Mouse (Mus musculus): Measurements from ENCODE around the gene Ndufs7. TPM values are rescaled to one million over a fixed set of nuclear protein-coding genes. Genes with fewer than 3 reads are reported as not detected.
"Not testable (repeated sequence)": the region's sequence is repeated elsewhere in the genome, so short reads cannot be mapped to it uniquely, and the experiment has no call there.

Ndufs7 gene
- total and polyA plus RNA-seq, 3 experiments, result 154 to 282 (median 222) TPM

DNA sequence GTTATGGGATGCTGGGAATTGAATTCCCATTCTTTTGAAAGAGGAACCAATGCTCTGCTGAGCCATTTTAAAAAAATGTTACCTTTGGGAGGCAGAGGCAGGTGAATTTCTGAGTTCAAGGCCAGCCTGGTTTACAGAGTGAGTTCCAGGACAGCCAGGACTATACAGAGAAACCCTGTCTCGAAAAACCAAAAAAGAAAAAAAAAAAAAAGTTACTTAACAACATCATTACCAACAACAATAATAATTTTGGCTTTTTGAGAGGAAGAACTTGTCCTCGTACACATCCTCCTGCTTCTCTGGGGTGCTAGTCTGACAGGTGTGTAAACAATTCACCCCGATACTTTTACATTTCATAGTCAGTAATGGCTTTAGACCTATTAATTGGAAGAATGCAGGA lies 484 bp upstream of the Ndufs7 start:
- DNase-seq (ENCODE audit: extremely low read depth); H3K27me3 ChIP-seq (replicated peaks); H3K9ac ChIP-seq (ENCODE audit: insufficient read depth, low read depth); dilution Hi-C loops (cut with MboI; ENCODE audit: extremely low pct_ligation_motif_present, extremely low pct_unique_long_range_greater_than_20kb, low sequenced_read_pairs); H3K9me3 ChIP-seq (replicated peaks; ENCODE audit: low read length); H3K27ac ChIP-seq (ENCODE audit: insufficient read depth, low read depth): not testable (repeated sequence)
- H3K4me3 ChIP-seq (replicated peaks in 1 of 3; ENCODE audit: low read depth in 2 of 3, low read length in 2 of 3, poor library complexity in 1 of 3), result peak overlapping the region; percentile 33 to 61 (median 56)
- H3K79me2 ChIP-seq (replicated peaks; ENCODE audit: control insufficient read depth, extremely low read depth, insufficient read depth, poor library complexity, severe bottlenecking), result peaks cover 21% of the 10 kb centered on the region
- H3K36me3 ChIP-seq (replicated peaks in 1 of 2; ENCODE audit: control insufficient read depth in 1 of 2, insufficient read depth in 1 of 2, low read length in 1 of 2), result peaks cover 23 to 50% of the 10 kb centered on the region in 2 experiments
- peaks cover 4 to 34% of the 10 kb centered on the region in 2 experiments for H3K4me1 ChIP-seq (ENCODE audit: control insufficient read depth in 1 of 2, insufficient read depth in 2 of 2)
- TF ChIP-seq ZNF384 (IDR thresholded peaks at IDR 0.05; ENCODE audit: low read depth, low read length), result peak; percentile 78
- TF ChIP-seq MXI1 (IDR thresholded peaks at IDR 0.05; ENCODE audit: low read depth, low read length), result 0 out of 2 replicates have a peak, but pooled peaks have one; percentile 22
- in situ Hi-C loops (cut with MboI; ENCODE audit: low pct_ligation_motif_present, low pct_unique_long_range_greater_than_20kb, low sequenced_read_pairs), result loop anchor here (5.0 kb wide), 1 partner anchor 71 kb away; the partner anchor contains the start of gene Efna2
- peak overlapping the region; percentile 40 for H3K4me2 ChIP-seq (ENCODE audit: insufficient read depth, low read depth, poor library complexity, severe bottlenecking)

- Histone ChIP-seq H3K27me3 (replicated peaks) (no peaks in the 10 kb centered on the region), H3K27ac (ENCODE audit: insufficient read depth, low read depth) (no peak overlapping the region), H3K4me1 (ENCODE audit: control insufficient read depth in 1 of 2, insufficient read depth in 2 of 2) (peaks cover 4 to 34% of the 10 kb centered on the region in 2 experiments), H3K79me2 (replicated peaks; ENCODE audit: control insufficient read depth, extremely low read depth, insufficient read depth, poor library complexity, severe bottlenecking) (peaks cover 21% of the 10 kb centered on the region), H3K4me3 (replicated peaks in 1 of 3; ENCODE audit: low read depth in 2 of 3, low read length in 2 of 3, poor library complexity in 1 of 3) (peak overlapping the region; percentile 61 to 94 (median 74)), H3K36me3 (replicated peaks in 1 of 2; ENCODE audit: control insufficient read depth in 1 of 2, insufficient read depth in 1 of 2, low read length in 1 of 2) (peaks cover 27 to 51% of the 10 kb centered on the region in 2 experiments), H3K9ac (ENCODE audit: insufficient read depth, low read depth) (peak overlapping the region; percentile 87; the same call in 1 of the 2 replicates), H3K9me3 (replicated peaks; ENCODE audit: low read length) (no peaks in the 10 kb centered on the region), H3K4me2 (ENCODE audit: insufficient read depth, low read depth, poor library complexity, severe bottlenecking) (peak overlapping the region; percentile 59)
- in situ Hi-C loops (cut with MboI; ENCODE audit: low pct_ligation_motif_present, low pct_unique_long_range_greater_than_20kb, low sequenced_read_pairs), result no loop called here
- dilution Hi-C loops (cut with MboI; ENCODE audit: extremely low pct_ligation_motif_present, extremely low pct_unique_long_range_greater_than_20kb, low sequenced_read_pairs), result no loop called here
- TF ChIP-seq JUND (conservative IDR thresholded peaks at IDR 0.05; ENCODE audit: low read depth, low read length), result no peak
- no peak for TF ChIP-seq JUN (IDR thresholded peaks at IDR 0.05; ENCODE audit: insufficient read depth, low read depth, low read length)
- DNase-seq (ENCODE audit: extremely low read depth), result no peak
Measured at GRCm38 (mm10) chr10:80250059-80250458, 1.1 kb downstream of the Ndufs7 start.

DNA sequence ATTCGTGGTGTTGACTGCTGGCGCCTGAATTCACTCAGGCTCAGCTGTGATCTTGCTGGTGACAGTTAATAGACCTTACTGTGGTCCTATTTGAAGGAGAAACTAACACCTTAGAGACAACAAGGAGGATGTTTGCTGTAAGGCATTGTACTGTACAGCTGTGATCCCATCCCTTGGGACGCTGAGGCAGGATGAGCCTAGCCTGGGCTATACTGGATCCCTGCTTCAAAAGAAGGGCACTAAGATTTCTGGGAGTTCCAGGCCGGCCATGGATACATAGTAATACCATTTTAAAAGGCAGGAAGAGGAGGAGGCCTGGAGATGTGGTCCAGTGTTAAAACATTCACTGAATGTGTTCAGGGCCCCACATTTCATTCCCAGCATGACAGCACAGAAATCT lies 1.7 kb downstream of the Ndufs7 start:
- Histone ChIP-seq H3K4me2 (ENCODE audit: insufficient read depth, low read depth, poor library complexity, severe bottlenecking) (peak overlapping the region; percentile 59; the same call in 1 of the 2 replicates), H3K27ac (ENCODE audit: insufficient read depth, low read depth) (no peak overlapping the region), H3K27me3 (replicated peaks) (no peaks in the 10 kb centered on the region), H3K79me2 (replicated peaks; ENCODE audit: control insufficient read depth, extremely low read depth, insufficient read depth, poor library complexity, severe bottlenecking) (peaks cover 21% of the 10 kb centered on the region), H3K9me3 (replicated peaks; ENCODE audit: low read length) (no peaks in the 10 kb centered on the region), H3K4me1 (ENCODE audit: control insufficient read depth in 1 of 2, insufficient read depth in 2 of 2) (peaks cover 4 to 31% of the 10 kb centered on the region in 2 experiments), H3K4me3 (replicated peaks in 1 of 3; ENCODE audit: low read depth in 2 of 3, low read length in 2 of 3, poor library complexity in 1 of 3) (peak overlapping the region in 1 of 3 experiments; percentile 61), H3K36me3 (replicated peaks in 1 of 2; ENCODE audit: control insufficient read depth in 1 of 2, insufficient read depth in 1 of 2, low read length in 1 of 2) (peaks cover 32 to 52% of the 10 kb centered on the region in 2 experiments), H3K9ac (ENCODE audit: insufficient read depth, low read depth) (no peak overlapping the region)
- no peak for TF ChIP-seq MAFK (IDR thresholded peaks at IDR 0.05; ENCODE audit: insufficient replicate concordance, low read length)
- no peak for TF ChIP-seq SIN3A (IDR thresholded peaks at IDR 0.05; ENCODE audit: low read length)
- TF ChIP-seq MXI1 (IDR thresholded peaks at IDR 0.05; ENCODE audit: low read depth, low read length), result no peak
- TF ChIP-seq TBP (conservative IDR thresholded peaks at IDR 0.05; ENCODE audit: low read depth, low read length), result no peak
- TF ChIP-seq RAD21 (IDR thresholded peaks at IDR 0.05; ENCODE audit: low read depth, low read length), result no peak
- TF ChIP-seq GABPA (IDR thresholded peaks at IDR 0.05; ENCODE audit: insufficient replicate concordance, low read depth, low read length), result no peak
- no peak for TF ChIP-seq CTCF (conservative IDR thresholded peaks at IDR 0.05 in 1 of 2, IDR thresholded peaks at IDR 0.05 in 1 of 2; ENCODE audit: low read depth in 2 of 2, low read length in 2 of 2)
- TF ChIP-seq NELFE (IDR thresholded peaks at IDR 0.05; ENCODE audit: low read depth, low read length), result no peak
- TF ChIP-seq JUND (conservative IDR thresholded peaks at IDR 0.05; ENCODE audit: low read depth, low read length), result no peak
- no peak for TF ChIP-seq EP300 (IDR thresholded peaks at IDR 0.05; ENCODE audit: low read length)
- TF ChIP-seq E2F4 (IDR thresholded peaks at IDR 0.05; ENCODE audit: insufficient replicate concordance, low read depth, low read length), result no peak
- TF ChIP-seq MYC (IDR thresholded peaks at IDR 0.05; ENCODE audit: low read depth, low read length), result no peak
- TF ChIP-seq POLR2A (IDR thresholded peaks at IDR 0.05; ENCODE audit: low read depth, low read length), result no peak
- no peak for DNase-seq (ENCODE audit: extremely low read depth)
- in situ Hi-C loops (cut with MboI; ENCODE audit: low pct_ligation_motif_present, low pct_unique_long_range_greater_than_20kb, low sequenced_read_pairs) (no loop called here), dilution Hi-C loops (cut with MboI; ENCODE audit: extremely low pct_ligation_motif_present, extremely low pct_unique_long_range_greater_than_20kb, low sequenced_read_pairs) (no loop called here)
